In genomic region chr4:133044647-133045094, GRCm38 (mm10) we compare ENCODE assay signal across 10 mouse cellular contexts. TPM values are rescaled to one million over a fixed set of nuclear protein-coding genes. Genes with fewer than 3 reads are reported as not detected.
DNase-seq lines count a peak whose midpoint lies in the region; ATAC-seq and TF ChIP-seq lines count a peak whose summit lies in the region.
"Had no signal": no experiment of that assay in that cellular context is flagged by ENCODE, and none has a peak within 500 bp of the region (broad histone marks: within the 10 kb centered on the region; RNA-seq: fewer than 3 reads in every experiment).

No protein-coding gene starts in this region.

- peaks cover 31% of the 10 kb centered on the region for H3K27me3 ChIP-seq in forebrain, embryonic 10.5 days (ENCODE audit: poor library complexity, severe bottlenecking)
- H3K27me3 ChIP-seq in forebrain, embryonic 11.5 days (ENCODE audit: control insufficient read depth, insufficient read depth, low read length), result peaks cover 12% of the 10 kb centered on the region
- no peaks in the 10 kb centered on the region for H3K27me3 ChIP-seq in limb, embryonic 11.5 days (ENCODE audit: control insufficient read depth, insufficient read depth, low read length)

- peak overlapping the region; percentile 84 for H3K27ac ChIP-seq in forebrain, embryonic 10.5 days
- H3K27ac ChIP-seq in forebrain, embryonic 11.5 days (ENCODE audit: low read depth, low read length), result no peak overlapping the region
- peak overlapping the region; percentile 80 for H3K27ac ChIP-seq in layer of hippocampus, adult 2 months
- peak overlapping the region; percentile 88 for H3K27ac ChIP-seq in limb, embryonic 11.5 days (replicated peaks; ENCODE audit: low read depth, low read length)
- 0 out of 2 replicates have a peak overlapping the region, but pooled peaks have one; percentile 21 for H3K27ac ChIP-seq in olfactory bulb, adult 2 months (ENCODE audit: insufficient read depth, low read depth, low read length)
- H3K27ac ChIP-seq: liver, embryonic 13.5 days had no signal

- peak overlapping the region; percentile 44 for H3K4me3 ChIP-seq in forebrain, embryonic 10.5 days
- no peak overlapping the region for H3K4me3 ChIP-seq in forebrain, embryonic 11.5 days (ENCODE audit: low read depth, low read length)
- H3K4me3 ChIP-seq in layer of hippocampus, adult 2 months, result no peak overlapping the region
- H3K4me3 ChIP-seq in limb, embryonic 11.5 days (ENCODE audit: low read depth, low read length), result no peak overlapping the region
- H3K4me3 ChIP-seq in olfactory bulb, adult 2 months (ENCODE audit: insufficient read depth, low read depth, low read length), result no peak overlapping the region
- H3K4me3 ChIP-seq: liver, embryonic 13.5 days had no signal

- no peaks in the 10 kb centered on the region for H3K9me3 ChIP-seq in forebrain, embryonic 10.5 days
- no peaks in the 10 kb centered on the region for H3K9me3 ChIP-seq in forebrain, embryonic 11.5 days (ENCODE audit: control insufficient read depth, low read length)
- H3K9me3 ChIP-seq in limb, embryonic 11.5 days (ENCODE audit: control insufficient read depth, low read length), result no peaks in the 10 kb centered on the region
- H3K9me3 ChIP-seq: liver, embryonic 13.5 days had no signal

- no peak for DNase-seq in forebrain, embryonic 10.5 days (ENCODE audit: extremely low spot score, low spot score)
- DNase-seq in forebrain, embryonic 11.5 days (ENCODE audit: low spot score), result no peak
- DNase-seq in layer of hippocampus, adult 2 months (ENCODE audit: low spot score in 2 of 2), result no peak
- DNase-seq in layer of hippocampus, postnatal 14 days (ENCODE audit: low spot score in 2 of 2), result no peak
- no peak for DNase-seq in limb, embryonic 11.5 days (ENCODE audit: low spot score)
- DNase-seq in left cerebral cortex, adult 11 months (ENCODE audit: low spot score), result no peak
- DNase-seq: liver, embryonic 13.5 days; thymus, adult 18-20 months had no signal

- no peak overlapping the region for H3K9ac ChIP-seq in forebrain, embryonic 11.5 days (ENCODE audit: low read length)
- H3K9ac ChIP-seq in limb, embryonic 11.5 days (ENCODE audit: low read length), result peak overlapping the region; percentile 30
- H3K9ac ChIP-seq: liver, embryonic 13.5 days had no signal

- H3K4me1 ChIP-seq in forebrain, embryonic 10.5 days, result peaks cover 99% of the 10 kb centered on the region
- peaks cover 65% of the 10 kb centered on the region for H3K4me1 ChIP-seq in forebrain, embryonic 11.5 days (replicated peaks; ENCODE audit: control insufficient read depth, insufficient read depth, low read length)
- H3K4me1 ChIP-seq in limb, embryonic 11.5 days (ENCODE audit: control insufficient read depth, insufficient read depth, low read length), result peaks cover 94% of the 10 kb centered on the region
- peaks cover 83% of the 10 kb centered on the region for H3K4me1 ChIP-seq in olfactory bulb, adult 2 months (ENCODE audit: control insufficient read depth, insufficient read depth, low read length)

- H3K36me3 ChIP-seq in forebrain, embryonic 10.5 days (replicated peaks), result no peaks in the 10 kb centered on the region
- H3K36me3 ChIP-seq in forebrain, embryonic 11.5 days (ENCODE audit: control insufficient read depth, insufficient read depth, low read length), result no peaks in the 10 kb centered on the region
- no peaks in the 10 kb centered on the region for H3K36me3 ChIP-seq in limb, embryonic 11.5 days (ENCODE audit: control insufficient read depth, insufficient read depth, low read length)
- H3K36me3 ChIP-seq: liver, embryonic 13.5 days had no signal

- TF ChIP-seq CTCF in layer of hippocampus, adult 2 months (conservative IDR thresholded peaks at IDR 0.05), result no peak
- no peak for TF ChIP-seq CTCF in olfactory bulb, adult 2 months (IDR thresholded peaks at IDR 0.05; ENCODE audit: insufficient read depth, low read depth, low read length)

- 5% methylated on average over 6 of the region's 6 CpGs for WGBS in forebrain, embryonic 10.5 days
- WGBS in forebrain, embryonic 11.5 days, result 11% methylated on average over 6 of the region's 6 CpGs
- under 1% methylated on average over 5 of the region's 6 CpGs for WGBS in limb, embryonic 11.5 days
- WGBS in olfactory bulb, adult 2 months, result 54% methylated on average over 6 of the region's 6 CpGs

- no peak overlapping the region for H3K4me2 ChIP-seq in forebrain, embryonic 11.5 days (ENCODE audit: low read depth, low read length, severe bottlenecking)
- H3K4me2 ChIP-seq in limb, embryonic 11.5 days (ENCODE audit: low read depth, severe bottlenecking), result peak overlapping the region; percentile 29
- H3K4me2 ChIP-seq: liver, embryonic 13.5 days had no signal

- no peak for TF ChIP-seq POLR2A in olfactory bulb, adult 2 months (IDR thresholded peaks at IDR 0.05; ENCODE audit: insufficient read depth, low read depth, low read length)

- no peak for ATAC-seq in forebrain, embryonic 11.5 days (replicated peaks; ENCODE audit: low FRiP score)
- ATAC-seq in limb, embryonic 11.5 days (ENCODE audit: insufficient number of reproducible peaks, low FRiP score, low TSS enrichment, low read depth), result no peak
- ATAC-seq in CD4-positive, CD25-positive, alpha-beta regulatory T cell, adult 4 months, result no peak

RNA-seq across cellular contexts. Expression of gene Ahdc1, which starts 33.6 kb away (rescaled TPM):
- 5.8 and 7.4 TPM in 2 replicates for polyA plus RNA-seq in forebrain, embryonic 10.5 days (2016; fragmentation: Nextera tagmentation; extraction: Ambion mirVana)
- polyA plus RNA-seq in forebrain, embryonic 11.5 days (2014; fragmentation: Nextera tagmentation; extraction: Ambion mirVana), result 5.5 and 7.5 TPM in 2 replicates
- total RNA-seq in layer of hippocampus, adult 2 months (2021), result 100 to 1,000 TPM; 108 to 113 TPM
- 10 to 100 TPM; 88.6 to 96.3 TPM for total RNA-seq in layer of hippocampus, postnatal 14 days (2021)
- 10.2 and 10.5 TPM in 2 replicates for polyA plus RNA-seq in limb, embryonic 11.5 days (2014; fragmentation: Nextera tagmentation; extraction: Ambion mirVana)
- polyA plus RNA-seq in olfactory bulb, adult 2 months (2012; ENCODE audit: insufficient read depth, insufficient read length, low replicate concordance, missing spikeins), result not detected in 2 replicates
- polyA plus RNA-seq in CD4-positive, CD25-positive, alpha-beta regulatory T cell, adult 4 months (2017; shearing (Covaris generic)), result 1 to 10 TPM; 2.6 to 3.7 TPM
